Mouse (Mus musculus) ES-E14 (cell line): ENCODE results near the gene Dlgap1. TPM values are rescaled to one million over a fixed set of nuclear protein-coding genes. Genes with fewer than 3 reads are reported as not detected.

Source experiments
- DNase-seq: peaks from one replicate; pipeline ENCODE4 v3.0.0-alpha.2; 2013; ENCODE audit warnings: low read depth, low spot score
- H3K27ac ChIP-seq: 2 replicates; pipeline ENCODE4 v1.5.1; 2012; ENCODE audit warnings: low read depth, mild to moderate bottlenecking, low read length, moderate library complexity, mixed read lengths; ENCODE audit not compliant: poor library complexity, insufficient read depth, severe bottlenecking
- H3K36me3 ChIP-seq: 2 replicates; pipeline ENCODE4 v1.6.1; 2012; ENCODE audit warnings: mild to moderate bottlenecking, low read length, moderate library complexity, mixed read lengths; ENCODE audit not compliant: control insufficient read depth, poor library complexity, insufficient read depth, severe bottlenecking
- H3K4me1 ChIP-seq, 2 experiments: fragments of 150-350 bp in 1 of 2; sonication (generic) in 1 of 2; 2 replicates each; pipeline ENCODE4 v1.6.1; 2012; ENCODE audit warnings: low read length in 2 of 2, mild to moderate bottlenecking in 1 of 2, mixed read lengths in 1 of 2; ENCODE audit not compliant: control insufficient read depth in 2 of 2, insufficient read depth in 2 of 2, poor library complexity in 1 of 2
- H3K4me3 ChIP-seq, 2 experiments: fragments of 150-350 bp in 1 of 2; sonication (generic) in 1 of 2; 2 replicates each; pipeline ENCODE4 v1.5.1; 2012; ENCODE audit warnings: low read length in 2 of 2, low read depth in 1 of 2, mild to moderate bottlenecking in 1 of 2, mixed read lengths in 1 of 2; ENCODE audit not compliant: insufficient read depth in 1 of 2, poor library complexity in 1 of 2, severe bottlenecking in 1 of 2
- H3K9ac ChIP-seq: 2 replicates; pipeline ENCODE4 v1.6.1; 2012; ENCODE audit warnings: low read depth, mild to moderate bottlenecking, low read length, mixed read lengths; ENCODE audit not compliant: poor library complexity, insufficient read depth, severe bottlenecking
- H3K9me3 ChIP-seq: fragments of 150-350 bp; sonication (generic); 2 replicates; pipeline ENCODE4 v1.6.1; 2012; ENCODE audit warnings: low read depth, mild to moderate bottlenecking, low read length; ENCODE audit not compliant: control insufficient read depth, insufficient read depth
- CHD2 ChIP-seq: IDR thresholded peaks from 2 replicates; pipeline ENCODE4 v1.6.1; 2014; ENCODE audit warnings: mild to moderate bottlenecking, low read depth, low read length, inconsistent platforms
- HCFC1 ChIP-seq: IDR thresholded peaks from 2 replicates; pipeline ENCODE4 v1.6.1; 2012; ENCODE audit warnings: low read length, inconsistent platforms, borderline replicate concordance; ENCODE audit not compliant: insufficient read depth
- MAFK ChIP-seq: IDR thresholded peaks from 2 replicates; pipeline ENCODE4 v1.6.1; 2014; ENCODE audit warnings: mild to moderate bottlenecking, low read depth, low read length, inconsistent platforms; ENCODE audit not compliant: insufficient read depth
- ZC3H11A ChIP-seq: IDR thresholded peaks from 2 replicates; pipeline ENCODE4 v1.6.1; 2012; ENCODE audit warnings: low read depth, mild to moderate bottlenecking, inconsistent platforms, low read length, borderline replicate concordance
- ZNF384 ChIP-seq: IDR thresholded peaks from 2 replicates; pipeline ENCODE4 v1.6.1; 2012; ENCODE audit warnings: low read depth, low read length, inconsistent platforms
- in situ Hi-C, 2 experiments: fragments of 600-800 bp; cut with MboI; formaldehyde crosslinking; loops; one replicate each; pipeline ENCODE4 v1.15.1; 2025; ENCODE audit warnings: low sequenced_read_pairs in 2 of 2, inconsistent platforms in 1 of 2; ENCODE audit not compliant: unreplicated experiment in 2 of 2
- total RNA-seq: library from RNA; depleted of rRNA; stranded (reverse); fragments of 300-350 nt; gene quantifications from 2 replicates; pipeline ENCODE4 v1.2.3, GENCODE M21; 2012

The Dlgap1 gene
- total RNA-seq, 1 experiment, result 0.94 TPM

DNA sequence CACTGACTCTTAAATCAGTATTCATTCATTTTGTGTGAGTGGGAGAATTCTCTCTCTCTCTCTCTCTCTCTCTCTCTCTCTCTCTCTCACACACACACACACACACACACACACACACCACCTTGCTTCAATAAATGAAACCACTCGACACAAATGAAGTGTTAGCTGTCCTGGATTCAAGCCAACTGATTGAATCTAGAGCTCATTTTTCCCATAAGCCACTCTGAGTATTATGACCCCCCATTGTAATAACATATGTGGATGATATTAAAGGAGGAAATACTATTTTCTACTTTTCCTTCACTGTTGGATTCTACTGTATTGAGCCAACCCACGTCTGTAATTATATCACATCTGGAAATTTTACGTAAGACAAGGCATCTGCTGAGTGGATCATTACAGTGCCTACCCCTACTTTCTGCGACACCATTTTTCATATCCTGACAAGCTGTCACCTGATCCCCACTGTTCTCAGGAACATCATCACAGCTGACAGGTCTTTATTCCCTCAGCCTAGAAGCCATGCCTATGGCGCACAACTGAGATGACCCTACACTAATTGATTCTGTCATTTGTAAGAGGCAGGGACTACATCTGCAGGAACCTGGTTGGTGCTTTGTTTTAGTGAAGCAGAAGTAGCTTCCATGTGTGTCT is 645.7 kb downstream of the Dlgap1 start:
- Histone ChIP-seq H3K4me3 (no peak overlapping the region), H3K27ac (no peak overlapping the region), H3K9me3 (no peaks in the 10 kb centered on the region), H3K36me3 (no peaks in the 10 kb centered on the region), H3K9ac (no peak overlapping the region), H3K4me1 (no peaks in the 10 kb centered on the region)
- no peak for DNase-seq
- in situ Hi-C loops, result no loop called here
- TF ChIP-seq HCFC1 (no peak), MAFK (no peak), ZNF384 (no peak), CHD2 (no peak), ZC3H11A (no peak)

DNA sequence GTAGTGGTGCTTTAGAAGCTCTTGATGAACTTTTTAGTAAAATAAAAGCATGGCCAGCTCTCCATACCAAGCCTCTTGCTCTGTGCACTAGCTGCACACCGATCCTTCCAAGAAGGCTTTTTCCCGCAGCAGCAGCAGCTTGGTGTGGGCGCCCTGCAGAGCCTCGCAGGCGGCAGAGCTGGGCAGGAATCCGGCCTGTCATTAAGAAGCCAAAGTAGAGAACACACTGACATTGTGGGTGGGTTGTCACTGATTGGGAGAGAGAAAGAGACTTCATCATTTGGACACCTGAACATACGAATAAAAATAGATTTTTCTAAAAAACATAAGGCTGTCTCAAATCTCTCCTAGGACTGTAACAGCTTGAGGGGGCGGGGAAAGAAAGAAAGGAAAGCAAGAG is 653.6 kb downstream of the Dlgap1 start:
- Histone ChIP-seq H3K9ac (no peak overlapping the region), H3K36me3 (no peaks in the 10 kb centered on the region), H3K4me1 (no peaks in the 10 kb centered on the region), H3K4me3 (no peak overlapping the region), H3K27ac (no peak overlapping the region), H3K9me3 (no peaks in the 10 kb centered on the region)
- no peak for TF ChIP-seq ZNF384
- TF ChIP-seq HCFC1, result no peak
- TF ChIP-seq MAFK, result no peak
- in situ Hi-C loops, result no loop called here
- DNase-seq, result no peak

DNA sequence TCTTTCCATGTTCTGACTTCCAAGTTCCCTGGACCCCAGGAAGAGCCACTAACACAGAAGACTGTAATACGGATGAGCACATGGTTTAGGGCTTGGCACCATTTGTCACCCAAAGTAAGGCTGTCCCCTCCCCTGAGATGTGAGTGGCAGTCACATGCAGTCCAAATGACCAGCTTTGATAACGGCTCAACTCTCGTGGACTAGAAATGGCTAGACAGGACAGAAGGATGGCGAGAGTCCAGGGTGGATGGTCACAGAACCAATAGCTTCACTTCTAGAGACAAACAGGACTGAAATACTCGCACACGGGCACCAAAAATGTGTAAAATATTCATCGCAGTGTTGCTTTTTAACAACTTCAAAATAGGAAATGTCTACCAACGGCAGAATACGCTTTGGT is 657.5 kb downstream of the Dlgap1 start:
- Histone ChIP-seq H3K9me3 (no peaks in the 10 kb centered on the region), H3K9ac (no peak overlapping the region), H3K4me3 (no peak overlapping the region), H3K36me3 (no peaks in the 10 kb centered on the region), H3K27ac (no peak overlapping the region), H3K4me1 (no peaks in the 10 kb centered on the region)
- TF ChIP-seq ZC3H11A (no peak), CHD2 (no peak), HCFC1 (no peak), ZNF384 (no peak), MAFK (no peak)
- in situ Hi-C loops, result no loop called here
- no peak for DNase-seq

DNA sequence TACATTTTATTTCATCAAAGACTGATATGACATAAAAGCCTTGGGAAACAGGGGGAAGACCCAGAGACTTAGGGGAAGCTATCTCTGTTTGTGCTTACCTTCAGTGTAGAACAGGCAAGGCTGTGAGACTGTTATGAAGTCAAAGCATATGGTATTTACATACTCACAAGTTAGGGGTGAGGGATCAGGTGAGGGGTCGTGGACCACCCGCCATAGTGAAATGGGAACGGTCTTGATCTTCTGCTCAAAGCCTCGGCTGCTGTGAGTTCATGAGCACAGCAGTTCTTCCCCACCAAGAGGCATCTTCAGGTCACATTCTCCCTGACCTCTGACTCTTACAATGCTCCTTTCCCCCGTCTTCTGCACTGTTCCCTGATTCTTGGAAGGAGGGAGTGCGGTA is 658.1 kb downstream of the Dlgap1 start:
- Histone ChIP-seq H3K9me3 (no peaks in the 10 kb centered on the region), H3K9ac (no peak overlapping the region), H3K36me3 (no peaks in the 10 kb centered on the region), H3K27ac (no peak overlapping the region), H3K4me1 (no peaks in the 10 kb centered on the region), H3K4me3 (no peak overlapping the region)
- TF ChIP-seq HCFC1, result no peak
- TF ChIP-seq ZNF384, result no peak
- TF ChIP-seq MAFK, result no peak
- no peak for DNase-seq
- in situ Hi-C loops, result no loop called here
